Mouse (Mus musculus) neural tube, embryonic 12.5 days (tissue): ENCODE measurements around the gene Fam169a. TPM values are rescaled to one million over a fixed set of nuclear protein-coding genes. Genes with fewer than 3 reads are reported as not detected.
"Not testable (repeated sequence)": the region's sequence is repeated elsewhere in the genome, so short reads cannot be mapped to it uniquely, and the experiment has no call there.

Experiments
- ATAC-seq: fragments of 200-750 bp; cut with Nextera tagmentation; 2 replicates; pipeline ENCODE4 v1.8.0; 2017; ENCODE audit warnings: low read depth, mild to moderate bottlenecking, moderate TSS enrichment, moderate library complexity; ENCODE audit not compliant: low FRiP score
- H3K27ac ChIP-seq: fragments of 300-500 bp; sonication (generic); 2 replicates; pipeline ENCODE4 v1.5.1; 2016
- H3K27me3 ChIP-seq: fragments of 300-500 bp; sonication (generic); replicated peaks from 2 replicates; pipeline ENCODE4 v1.6.1; 2016; ENCODE audit warnings: mild to moderate bottlenecking
- H3K36me3 ChIP-seq: fragments of 300-500 bp; sonication (generic); 2 replicates; pipeline ENCODE4 v1.6.1; 2016; ENCODE audit warnings: mild to moderate bottlenecking
- H3K4me1 ChIP-seq: fragments of 300-500 bp; sonication (generic); 2 replicates; pipeline ENCODE4 v1.6.1; 2016
- H3K4me2 ChIP-seq: fragments of 300-500 bp; sonication (generic); replicated peaks from 2 replicates; pipeline ENCODE4 v1.6.1; 2016; ENCODE audit warnings: mild to moderate bottlenecking
- H3K4me3 ChIP-seq: fragments of 300-500 bp; sonication (generic); 2 replicates; pipeline ENCODE4 v1.5.1; 2016
- H3K9ac ChIP-seq: fragments of 300-500 bp; sonication (generic); 2 replicates; pipeline ENCODE4 v1.6.1; 2016; ENCODE audit warnings: mild to moderate bottlenecking
- H3K9me3 ChIP-seq: fragments of 300-500 bp; sonication (generic); 2 replicates; pipeline ENCODE4 v1.6.1; 2016; ENCODE audit warnings: mild to moderate bottlenecking
- WGBS: fragments of 180-500 bp; shearing (Covaris S2); methylation state at CpG from one replicate; pipeline ENCODE4 v1.1.7; 2016; 5-methylcytosine and 5-hydroxymethylcytosine counted together
- polyA plus RNA-seq: library from polyadenylated mRNA; unstranded; fragments of >200 nt; fragmentation: Nextera tagmentation; extraction: Ambion mirVana; gene quantifications from 2 replicates; pipeline ENCODE4 v1.2.1, GENCODE M21; 2016

The Fam169a gene
- polyA plus RNA-seq, 1 experiment from 2014 or later = 16.2 TPM

- H3K4me2 ChIP-seq = no peak overlapping the region
- no peak overlapping the region for H3K9ac ChIP-seq
- H3K27ac ChIP-seq = no peak overlapping the region
- H3K4me3 ChIP-seq = no peak overlapping the region
- 0 out of 2 replicates have a peak, but pooled peaks cover 4% of the 10 kb centered on the region for H3K27me3 ChIP-seq
- no peaks in the 10 kb centered on the region for H3K9me3 ChIP-seq
- H3K4me1 ChIP-seq = peaks cover 11% of the 10 kb centered on the region
- ATAC-seq = no peak
- 88% methylated on average over 2 of the region's 2 CpGs for WGBS
- no peaks in the 10 kb centered on the region for H3K36me3 ChIP-seq
These were observed 3.7 kb upstream of the Fam169a start for GRCm38 (mm10) chr13:97063431-97063830.

- Histone ChIP-seq H3K27ac (no peak overlapping the region), H3K27me3 (0 out of 2 replicates have a peak, but pooled peaks cover 4% of the 10 kb centered on the region), H3K4me3 (no peak overlapping the region), H3K4me1 (peaks cover 11% of the 10 kb centered on the region), H3K9me3 (no peaks in the 10 kb centered on the region), H3K4me2 (0 out of 2 replicates have a peak overlapping the region, but pooled peaks have one; percentile 12), H3K9ac (no peak overlapping the region), H3K36me3 (no peaks in the 10 kb centered on the region)
- 57% methylated on average over 3 of the region's 3 CpGs for WGBS
- no peak for ATAC-seq
These were observed 2.7 kb upstream of the Fam169a start for GRCm38 (mm10) chr13:97064413-97064812.

GRCm38 (mm10) chr13:97064844-97065621, 2.1 kb upstream of the Fam169a start:
- 47% methylated on average over 18 of the region's 18 CpGs for WGBS
- H3K4me1 ChIP-seq = peaks cover 11% of the 10 kb centered on the region
- not testable (repeated sequence) for H3K9ac ChIP-seq, H3K36me3 ChIP-seq, H3K9me3 ChIP-seq, H3K4me3 ChIP-seq, ATAC-seq, H3K27ac ChIP-seq, H3K27me3 ChIP-seq
- peak overlapping the region; percentile 12; the same call in 1 of the 2 replicates for H3K4me2 ChIP-seq

GRCm38 (mm10) chr13:97067691-97068090, 605 bp downstream of the Fam169a start:
- Histone ChIP-seq H3K9me3 (no peaks in the 10 kb centered on the region), H3K9ac (no peak overlapping the region), H3K4me3 (no peak overlapping the region), H3K36me3 (no peaks in the 10 kb centered on the region), H3K27me3 (0 out of 2 replicates have a peak, but pooled peaks cover 4% of the 10 kb centered on the region), H3K27ac (no peak overlapping the region), H3K4me1 (peaks cover 11% of the 10 kb centered on the region), H3K4me2 (0 out of 2 replicates have a peak overlapping the region, but pooled peaks have one; percentile 1)
- ATAC-seq = no peak
- WGBS = 9% methylated on average over 6 of the region's 6 CpGs

- Histone ChIP-seq H3K9ac (no peak overlapping the region), H3K36me3 (no peaks in the 10 kb centered on the region), H3K27ac (no peak overlapping the region), H3K4me1 (peaks cover 11% of the 10 kb centered on the region), H3K4me3 (no peak overlapping the region), H3K9me3 (no peaks in the 10 kb centered on the region), H3K27me3 (0 out of 2 replicates have a peak, but pooled peaks cover 4% of the 10 kb centered on the region), H3K4me2 (no peak overlapping the region)
- 51% methylated on average over 8 of the region's 8 CpGs for WGBS
- ATAC-seq = no peak
These were observed 1.1 kb downstream of the Fam169a start for GRCm38 (mm10) chr13:97068151-97068550.

GRCm38 (mm10) chr13:97070931-97071625, 4.0 kb downstream of the Fam169a start:
- Histone ChIP-seq H3K9me3 (no peaks in the 10 kb centered on the region), H3K4me3 (peak overlapping the region; percentile 82), H3K4me1 (peaks cover 4% of the 10 kb centered on the region; the same call in 1 of the 2 replicates), H3K27ac (peak overlapping the region; percentile 83), H3K36me3 (no peaks in the 10 kb centered on the region), H3K9ac (peak overlapping the region; percentile 83), H3K27me3 (0 out of 2 replicates have a peak, but pooled peaks cover 4% of the 10 kb centered on the region), H3K4me2 (peak overlapping the region; percentile 90)
- ATAC-seq = peak; percentile 82
- under 1% methylated on average over 84 of the region's 85 CpGs for WGBS

GRCm38 (mm10) chr13:97071626-97072241, 4.6 kb downstream of the Fam169a start:
- Histone ChIP-seq H3K9ac (peak overlapping the region; percentile 83), H3K4me1 (peaks cover 4% of the 10 kb centered on the region; the same call in 1 of the 2 replicates), H3K4me2 (peak overlapping the region; percentile 90), H3K27me3 (0 out of 2 replicates have a peak, but pooled peaks cover 3% of the 10 kb centered on the region), H3K4me3 (peak overlapping the region; percentile 82), H3K27ac (peak overlapping the region; percentile 83), H3K36me3 (no peaks in the 10 kb centered on the region), H3K9me3 (no peaks in the 10 kb centered on the region)
- under 1% methylated on average over 75 of the region's 76 CpGs for WGBS
- ATAC-seq = peak; percentile 79

GRCm38 (mm10) chr13:97073497-97073896, 6.4 kb downstream of the Fam169a start:
- H3K4me3 ChIP-seq = no peak overlapping the region

GRCm38 (mm10) chr13:97077556-97077955, 10.5 kb downstream of the Fam169a start:
- WGBS = 97% methylated on average over 2 of the region's 2 CpGs
- no peaks in the 10 kb centered on the region for H3K36me3 ChIP-seq
- H3K4me2 ChIP-seq = no peak overlapping the region
- no peak overlapping the region for H3K4me3 ChIP-seq
- no peaks in the 10 kb centered on the region for H3K4me1 ChIP-seq
- no peak overlapping the region for H3K27ac ChIP-seq
- H3K9me3 ChIP-seq = no peaks in the 10 kb centered on the region
- no peak overlapping the region for H3K9ac ChIP-seq
- no peaks in the 10 kb centered on the region for H3K27me3 ChIP-seq
- no peak for ATAC-seq

More at GRCm38 (mm10) chr13:97073497-97073896, 6.4 kb downstream of the Fam169a start:
- Histone ChIP-seq H3K27ac (no peak overlapping the region), H3K4me1 (no peaks in the 10 kb centered on the region), H3K4me2 (no peak overlapping the region; the same call in 1 of the 2 replicates), H3K9me3 (no peaks in the 10 kb centered on the region), H3K27me3 (no peaks in the 10 kb centered on the region), H3K9ac (no peak overlapping the region), H3K36me3 (no peaks in the 10 kb centered on the region)
- WGBS = 50% methylated on average over 1 of the region's 1 CpGs
- no peak for ATAC-seq

GRCm38 (mm10) chr13:97080201-97080600, 13.1 kb downstream of the Fam169a start:
- Histone ChIP-seq H3K9ac (no peak overlapping the region), H3K4me2 (no peak overlapping the region), H3K9me3 (no peaks in the 10 kb centered on the region), H3K27me3 (no peaks in the 10 kb centered on the region), H3K36me3 (no peaks in the 10 kb centered on the region), H3K4me1 (0 out of 2 replicates have a peak, but pooled peaks cover 8% of the 10 kb centered on the region), H3K27ac (no peak overlapping the region), H3K4me3 (no peak overlapping the region)
- no peak for ATAC-seq
- 87% methylated on average over 2 of the region's 2 CpGs for WGBS

GRCm38 (mm10) chr13:97080615-97081014, 13.5 kb downstream of the Fam169a start:
- Histone ChIP-seq H3K36me3 (no peaks in the 10 kb centered on the region), H3K27me3 (no peaks in the 10 kb centered on the region), H3K27ac (no peak overlapping the region), H3K4me2 (no peak overlapping the region), H3K4me3 (no peak overlapping the region), H3K4me1 (0 out of 2 replicates have a peak, but pooled peaks cover 8% of the 10 kb centered on the region), H3K9ac (no peak overlapping the region), H3K9me3 (no peaks in the 10 kb centered on the region)
- 92% methylated on average over 3 of the region's 3 CpGs for whole genome bisulfite sequencing
- no peak for ATAC-seq

GRCm38 (mm10) chr13:97082432-97082831, 15.3 kb downstream of the Fam169a start:
- Histone ChIP-seq H3K27me3 (no peaks in the 10 kb centered on the region), H3K9ac (no peak overlapping the region), H3K27ac (no peak overlapping the region), H3K36me3 (no peaks in the 10 kb centered on the region), H3K4me2 (no peak overlapping the region), H3K9me3 (no peaks in the 10 kb centered on the region), H3K4me1 (0 out of 2 replicates have a peak, but pooled peaks cover 8% of the 10 kb centered on the region), H3K4me3 (no peak overlapping the region)
- no peak for ATAC-seq
- 91% methylated on average over 7 of the region's 7 CpGs for WGBS
